Mouse (Mus musculus) small intestine, adult 2 months (tissue): ENCODE data around the gene Alk.

Experiments
- CTCF ChIP-seq: fragments of 200-500 bp; IDR thresholded peaks from 2 replicates; pipeline ENCODE4 v1.5.1; 2012; ENCODE audit warnings: low read depth, mild to moderate bottlenecking, control low read depth, inconsistent platforms, low read length, moderate library complexity, mixed read lengths; ENCODE audit not compliant: insufficient replicate concordance, insufficient read length; ENCODE audit errors: extremely low read depth
- POLR2A ChIP-seq: fragments of 200-500 bp; IDR thresholded peaks from 2 replicates; pipeline ENCODE4 v1.6.1; 2012; ENCODE audit warnings: low read depth, mild to moderate bottlenecking, control low read depth, inconsistent platforms, low read length, moderate library complexity

DNA sequence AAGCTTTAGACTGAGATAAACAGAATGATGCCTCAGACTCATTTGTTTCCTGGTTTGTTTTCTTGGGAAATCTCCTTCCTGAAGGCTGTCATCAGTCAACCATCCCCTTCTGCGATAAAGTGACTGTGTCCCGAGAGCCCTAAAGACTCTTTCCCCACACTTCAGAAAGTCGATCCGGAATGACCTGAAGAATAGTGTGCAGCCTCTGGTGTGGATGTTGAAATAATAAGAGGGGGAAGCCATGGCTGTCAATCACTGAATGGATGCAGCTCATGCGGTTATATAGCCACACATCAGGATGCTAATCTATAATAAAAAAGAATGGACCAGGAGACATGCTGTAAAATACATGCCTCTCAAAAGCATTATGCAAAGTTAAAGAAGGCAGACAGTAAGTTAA, 653.5 kb downstream of the Alk start:
- TF ChIP-seq POLR2A: no peak
- TF ChIP-seq CTCF: no peak
